ENCODE assay signal across 15 mouse cellular contexts in the genomic region with DNA sequence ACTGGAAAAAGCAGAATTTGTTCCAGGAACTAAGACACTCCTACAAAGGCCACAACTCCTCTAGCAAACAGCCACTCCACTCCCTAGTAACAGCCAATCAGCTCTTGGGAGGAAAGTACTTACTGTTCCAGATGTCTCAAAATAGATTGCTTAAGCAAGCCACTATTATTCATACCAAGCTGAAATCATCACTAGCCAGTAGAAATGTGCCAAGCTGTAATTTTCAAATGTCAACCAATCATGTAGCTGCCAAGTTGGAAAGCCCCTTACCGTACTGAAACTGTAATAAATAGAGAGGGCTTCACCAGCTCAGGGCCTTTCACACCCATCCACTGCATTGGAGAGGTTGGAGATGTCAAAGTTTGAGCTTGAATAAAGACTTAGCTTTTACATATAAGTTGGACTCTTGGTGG.
A peak's percentile ranks its signal among the peaks of the same experiment; 100 is the strongest.
DNase-seq lines count a peak whose midpoint lies in the region; ATAC-seq lines count a peak whose summit lies in the region.
"Had no signal": no experiment of that assay in that cellular context is flagged by ENCODE, and none has a peak within 500 bp of the region (broad histone marks: within the 10 kb centered on the region; RNA-seq: fewer than 3 reads in every experiment).

No protein-coding gene starts in this region.

- no peaks in the 10 kb centered on the region for H3K4me1 ChIP-seq in midbrain, embryonic 11.5 days (ENCODE audit: control insufficient read depth, insufficient read depth, low read length)
- no peaks in the 10 kb centered on the region for H3K4me1 ChIP-seq in midbrain, embryonic 13.5 days (replicated peaks)
- H3K4me1 ChIP-seq in brown adipose tissue, adult 24 weeks (ENCODE audit: control insufficient read depth, insufficient read depth, insufficient read length, low read length), result no peaks in the 10 kb centered on the region
- H3K4me1 ChIP-seq in stomach, embryonic 16.5 days (ENCODE audit: control insufficient read depth, insufficient read depth, low read length), result no peaks in the 10 kb centered on the region
- no peaks in the 10 kb centered on the region for H3K4me1 ChIP-seq in midbrain, embryonic 15.5 days
- H3K4me1 ChIP-seq: forebrain, embryonic 10.5 days; liver, embryonic 15.5 days had no signal

- no peaks in the 10 kb centered on the region for H3K36me3 ChIP-seq in midbrain, embryonic 11.5 days (ENCODE audit: control insufficient read depth, insufficient read depth, low read length)
- no peaks in the 10 kb centered on the region for H3K36me3 ChIP-seq in midbrain, embryonic 13.5 days
- no peaks in the 10 kb centered on the region for H3K36me3 ChIP-seq in stomach, embryonic 16.5 days (ENCODE audit: control insufficient read depth, insufficient read depth, low read length)
- H3K36me3 ChIP-seq in midbrain, embryonic 15.5 days (replicated peaks), result no peaks in the 10 kb centered on the region
- H3K36me3 ChIP-seq: forebrain, embryonic 10.5 days; liver, embryonic 15.5 days had no signal

- H3K27me3 ChIP-seq in midbrain, embryonic 11.5 days (ENCODE audit: control insufficient read depth, insufficient read depth, low read length), result no peaks in the 10 kb centered on the region
- H3K27me3 ChIP-seq in midbrain, embryonic 13.5 days, result no peaks in the 10 kb centered on the region
- no peaks in the 10 kb centered on the region for H3K27me3 ChIP-seq in stomach, embryonic 16.5 days (ENCODE audit: control insufficient read depth, insufficient read depth, low read length)
- H3K27me3 ChIP-seq in midbrain, embryonic 15.5 days (replicated peaks), result no peaks in the 10 kb centered on the region
- H3K27me3 ChIP-seq: liver, embryonic 15.5 days had no signal

- H3K9me3 ChIP-seq in midbrain, embryonic 11.5 days (ENCODE audit: control insufficient read depth, low read length), result no peaks in the 10 kb centered on the region
- H3K9me3 ChIP-seq in midbrain, embryonic 13.5 days, result peaks cover 5% of the 10 kb centered on the region
- H3K9me3 ChIP-seq in stomach, embryonic 16.5 days (replicated peaks; ENCODE audit: control insufficient read depth, low read length), result peaks cover 9% of the 10 kb centered on the region; the same call in 1 of the 2 replicates
- H3K9me3 ChIP-seq in midbrain, embryonic 15.5 days, result no peaks in the 10 kb centered on the region
- H3K9me3 ChIP-seq: liver, embryonic 15.5 days had no signal

- ATAC-seq in midbrain, embryonic 11.5 days (ENCODE audit: low FRiP score), result no peak
- no peak for ATAC-seq in midbrain, embryonic 13.5 days
- ATAC-seq in stomach, embryonic 16.5 days (ENCODE audit: insufficient read depth, low FRiP score), result peak; percentile 33; the same call in 1 of the 2 replicates
- ATAC-seq in midbrain, embryonic 15.5 days (replicated peaks), result no peak
- no peak for ATAC-seq in frontal cortex, adult (ENCODE audit: low TSS enrichment)

- H3K4me2 ChIP-seq in midbrain, embryonic 11.5 days, result no peak overlapping the region
- H3K4me2 ChIP-seq in midbrain, embryonic 13.5 days (replicated peaks), result no peak overlapping the region
- H3K4me2 ChIP-seq in stomach, embryonic 16.5 days (ENCODE audit: low read depth, low read length), result no peak overlapping the region
- H3K4me2 ChIP-seq in midbrain, embryonic 15.5 days, result no peak overlapping the region
- H3K4me2 ChIP-seq: hindbrain, embryonic 14.5 days; liver, embryonic 15.5 days had no signal

- WGBS in midbrain, embryonic 11.5 days, result 83% methylated on average over 1 of the region's 1 CpGs
- 89% methylated on average over 1 of the region's 1 CpGs for WGBS in midbrain, embryonic 13.5 days
- 69% methylated on average over 1 of the region's 1 CpGs for WGBS in stomach, embryonic 16.5 days
- 94% methylated on average over 1 of the region's 1 CpGs for WGBS in midbrain, embryonic 15.5 days

- H3K9ac ChIP-seq in midbrain, embryonic 11.5 days (ENCODE audit: low read length), result no peak overlapping the region
- H3K9ac ChIP-seq in midbrain, embryonic 13.5 days (replicated peaks), result no peak overlapping the region
- H3K9ac ChIP-seq in stomach, embryonic 16.5 days (ENCODE audit: low read length), result no peak overlapping the region
- no peak overlapping the region for H3K9ac ChIP-seq in midbrain, embryonic 15.5 days
- H3K9ac ChIP-seq: hindbrain, embryonic 14.5 days; liver, embryonic 15.5 days had no signal

- intact Hi-C loops in heart, postnatal 14 days (cut with DNase I), result no loop called here

- no peak overlapping the region for H3K4me3 ChIP-seq in midbrain, embryonic 11.5 days (ENCODE audit: low read depth, low read length)
- no peak overlapping the region for H3K4me3 ChIP-seq in midbrain, embryonic 13.5 days (replicated peaks)
- no peak overlapping the region for H3K4me3 ChIP-seq in brown adipose tissue, adult 24 weeks (ENCODE audit: insufficient read depth, low read depth, low read length)
- H3K4me3 ChIP-seq in stomach, embryonic 16.5 days (replicated peaks; ENCODE audit: low read length), result no peak overlapping the region
- H3K4me3 ChIP-seq in midbrain, embryonic 15.5 days, result no peak overlapping the region
- H3K4me3 ChIP-seq: forebrain, embryonic 10.5 days; heart, adult 2 months; liver, embryonic 15.5 days had no signal

- no peak overlapping the region for H3K27ac ChIP-seq in midbrain, embryonic 11.5 days (ENCODE audit: low read depth, low read length)
- H3K27ac ChIP-seq in midbrain, embryonic 13.5 days, result no peak overlapping the region
- peak overlapping the region; percentile 72 for H3K27ac ChIP-seq in brown adipose tissue, adult 24 weeks (replicated peaks; ENCODE audit: low read depth, low read length)
- no peak overlapping the region for H3K27ac ChIP-seq in stomach, embryonic 16.5 days (ENCODE audit: low read length)
- H3K27ac ChIP-seq in midbrain, embryonic 15.5 days, result no peak overlapping the region
- H3K27ac ChIP-seq: forebrain, embryonic 10.5 days; heart, adult 2 months; hindbrain, embryonic 14.5 days; liver, embryonic 15.5 days had no signal

- peak; percentile 18 for DNase-seq in heart, adult 8-10 months (ENCODE audit: low spot score)
- no peak for DNase-seq in heart, postnatal 14 days
- DNase-seq in midbrain, embryonic 11.5 days (ENCODE audit: low spot score, missing footprints), result peak; percentile 41
- DNase-seq: heart, adult 2 months; midbrain, embryonic 14.5 days; spleen, adult 18-20 months; thymus, postnatal 4 days had no signal

Comparison
In these comparisons a context has a peak if more than half of its experiments do, and no peak if none do; other contexts are left out.
1. DNase-seq: peak in heart, adult 8-10 months (single experiment) and midbrain, embryonic 11.5 days (single experiment); none in heart, postnatal 14 days (0 of 2).